Mouse (Mus musculus) embryonic facial prominence, embryonic 15.5 days (tissue): ENCODE measurements around the gene Isyna1. TPM values are rescaled to one million over a fixed set of nuclear protein-coding genes. Genes with fewer than 3 reads are reported as not detected.

ENCODE experiments used
- ATAC-seq: fragments of 200-750 bp; cut with Nextera tagmentation; 2 replicates; pipeline ENCODE4 v1.8.0; 2017; ENCODE audit warnings: low read depth, moderate TSS enrichment; ENCODE audit not compliant: insufficient number of reproducible peaks, low FRiP score, low TSS enrichment
- H3K27ac ChIP-seq: fragments of 300-500 bp; sonication (generic); replicated peaks from 2 replicates; pipeline ENCODE4 v1.5.1; 2015; ENCODE audit warnings: mild to moderate bottlenecking, inconsistent platforms
- H3K27me3 ChIP-seq: fragments of 300-500 bp; sonication (generic); 2 replicates; pipeline ENCODE4 v1.6.1; 2015; ENCODE audit warnings: inconsistent platforms
- H3K36me3 ChIP-seq: fragments of 300-500 bp; sonication (generic); 2 replicates; pipeline ENCODE4 v1.6.1; 2015; ENCODE audit warnings: mild to moderate bottlenecking, inconsistent platforms
- H3K4me1 ChIP-seq: fragments of 300-500 bp; sonication (generic); 2 replicates; pipeline ENCODE4 v1.6.1; 2015; ENCODE audit warnings: inconsistent platforms
- H3K4me2 ChIP-seq: fragments of 300-500 bp; sonication (generic); replicated peaks from 2 replicates; pipeline ENCODE4 v1.6.1; 2015; ENCODE audit warnings: mild to moderate bottlenecking, inconsistent platforms
- H3K4me3 ChIP-seq: fragments of 300-500 bp; sonication (generic); replicated peaks from 2 replicates; pipeline ENCODE4 v1.5.1; 2015; ENCODE audit warnings: mild to moderate bottlenecking, inconsistent platforms
- H3K9ac ChIP-seq: fragments of 300-500 bp; sonication (generic); 2 replicates; pipeline ENCODE4 v1.6.1; 2015; ENCODE audit warnings: inconsistent platforms
- H3K9me3 ChIP-seq: fragments of 300-500 bp; sonication (generic); replicated peaks from 2 replicates; pipeline ENCODE4 v1.6.1; 2016; ENCODE audit warnings: inconsistent platforms
- WGBS: fragments of 180-500 bp; shearing (Covaris S2); methylation state at CpG from one replicate; pipeline ENCODE4 v1.1.7; 2015; 5-methylcytosine and 5-hydroxymethylcytosine counted together
- polyA plus RNA-seq: library from polyadenylated mRNA; unstranded; fragments of >200 nt; fragmentation: Nextera tagmentation; extraction: Ambion mirVana; gene quantifications from 2 replicates; pipeline ENCODE4 v1.2.1, GENCODE M21; 2015

The Isyna1 gene
- polyA plus RNA-seq, 1 experiment from 2014 or later: 143 TPM

- no peak overlapping the region for H3K9ac ChIP-seq
- peaks cover 26% of the 10 kb centered on the region for H3K4me1 ChIP-seq
- no peaks in the 10 kb centered on the region for H3K9me3 ChIP-seq
- no peaks in the 10 kb centered on the region for H3K27me3 ChIP-seq
- no peak overlapping the region for H3K4me2 ChIP-seq
- no peak overlapping the region for H3K27ac ChIP-seq
- WGBS: 58% methylated on average over 17 of the region's 17 CpGs
- no peak for ATAC-seq
- H3K36me3 ChIP-seq: peaks cover 7% of the 10 kb centered on the region; the same call in 1 of the 2 replicates
- no peak overlapping the region for H3K4me3 ChIP-seq
These were observed 51.5 kb downstream of the Isyna1 start for GRCm38 (mm10) chr8:70645501-70646224.

GRCm38 (mm10) chr8:70646369-70646768, 52.2 kb downstream of the Isyna1 start:
- no peak for ATAC-seq
- Histone ChIP-seq H3K36me3 (peaks cover 14% of the 10 kb centered on the region; the same call in 1 of the 2 replicates), H3K27ac (no peak overlapping the region), H3K4me3 (no peak overlapping the region), H3K9me3 (no peaks in the 10 kb centered on the region), H3K4me2 (no peak overlapping the region), H3K27me3 (no peaks in the 10 kb centered on the region), H3K9ac (no peak overlapping the region), H3K4me1 (peaks cover 26% of the 10 kb centered on the region)
- WGBS: 73% methylated on average over 6 of the region's 6 CpGs

- Histone ChIP-seq H3K4me2 (no peak overlapping the region), H3K4me1 (peaks cover 26% of the 10 kb centered on the region), H3K27me3 (no peaks in the 10 kb centered on the region), H3K9me3 (no peaks in the 10 kb centered on the region), H3K27ac (no peak overlapping the region), H3K4me3 (no peak overlapping the region), H3K36me3 (peaks cover 17% of the 10 kb centered on the region), H3K9ac (no peak overlapping the region)
- ATAC-seq: no peak
These were observed 52.6 kb downstream of the Isyna1 start for GRCm38 (mm10) chr8:70646775-70647174.

Other genes with a start within 250 kb of the Isyna1 start
- gene Upf1, start 241.1 kb upstream of the Isyna1 start, polyA plus RNA-seq: 18.6 and 21.2 TPM in 2 replicates
- 5.1 and 7.3 TPM in 2 replicates for gene Comp, start 220.8 kb upstream of the Isyna1 start, polyA plus RNA-seq
- gene Crtc1, start 154.8 kb upstream of the Isyna1 start, polyA plus RNA-seq: 24.0 and 24.4 TPM in 2 replicates
- gene Klhl26, start 117.4 kb upstream of the Isyna1 start, polyA plus RNA-seq: 27.6 and 28.1 TPM in 2 replicates
- 16.5 and 18.7 TPM in 2 replicates for gene Tmem59l, start 107.0 kb upstream of the Isyna1 start, polyA plus RNA-seq
- 151 and 159 TPM in 2 replicates for gene Crlf1, start 101.2 kb upstream of the Isyna1 start, polyA plus RNA-seq
- 155 and 174 TPM in 2 replicates for gene Rex1bd, start 87.6 kb upstream of the Isyna1 start, polyA plus RNA-seq
- 940 and 1,016 TPM in 2 replicates for gene Uba52, start 83.6 kb upstream of the Isyna1 start, polyA plus RNA-seq
- gene Fkbp8, start 66.6 kb upstream of the Isyna1 start, polyA plus RNA-seq: 310 and 324 TPM in 2 replicates
- gene Kxd1, start 66.4 kb upstream of the Isyna1 start, polyA plus RNA-seq: 57.7 and 59.1 TPM in 2 replicates
- 19.6 and 22.7 TPM in 2 replicates for gene Ell, start 54.9 kb upstream of the Isyna1 start, polyA plus RNA-seq
- 127 and 130 TPM in 2 replicates for gene Ssbp4, start 14.5 kb downstream of the Isyna1 start, polyA plus RNA-seq
- gene Lrrc25, start 21.8 kb downstream of the Isyna1 start, polyA plus RNA-seq: 2.9 and 4.0 TPM in 2 replicates
- gene Gdf15, start 38.1 kb downstream of the Isyna1 start, polyA plus RNA-seq: 0.16 TPM in 2 replicates
- gene Pgpep1, start 66.0 kb downstream of the Isyna1 start, polyA plus RNA-seq: 52.1 and 56.6 TPM in 2 replicates
- gene Lsm4, start 78.9 kb downstream of the Isyna1 start, polyA plus RNA-seq: 243 and 244 TPM in 2 replicates
- 97.7 and 99.6 TPM in 2 replicates for gene Jund, start 104.6 kb downstream of the Isyna1 start, polyA plus RNA-seq
- gene Iqcn, start 109.1 kb downstream of the Isyna1 start, polyA plus RNA-seq: 0.03 and 0.04 TPM in 2 replicates
- not detected in 2 replicates for gene Gm3336, start 124.2 kb downstream of the Isyna1 start, polyA plus RNA-seq
- 0.16 and 0.29 TPM in 2 replicates for gene Pde4c, start 129.3 kb downstream of the Isyna1 start, polyA plus RNA-seq
- gene Rab3a, start 160.3 kb downstream of the Isyna1 start, polyA plus RNA-seq: 22.7 and 28.6 TPM in 2 replicates
- 41.7 and 42.3 TPM in 2 replicates for gene Mpv17l2, start 166.6 kb downstream of the Isyna1 start, polyA plus RNA-seq
- gene Pik3r2, start 182.3 kb downstream of the Isyna1 start, polyA plus RNA-seq: 92.5 and 94.3 TPM in 2 replicates
- gene Mast3, start 210.7 kb downstream of the Isyna1 start, polyA plus RNA-seq: 19.1 and 20.2 TPM in 2 replicates
- 0.26 and 0.28 TPM in 2 replicates for gene Il12rb1, start 214.1 kb downstream of the Isyna1 start, polyA plus RNA-seq
- gene Arrdc2, start 245.3 kb downstream of the Isyna1 start, polyA plus RNA-seq: 9.3 and 10.1 TPM in 2 replicates